Mouse (Mus musculus) neural tube, embryonic 12.5 days (tissue): ENCODE measurements around the gene Lin37. TPM values are rescaled to one million over a fixed set of nuclear protein-coding genes. Genes with fewer than 3 reads are reported as not detected.

Experiments
- ATAC-seq: fragments of 200-750 bp; cut with Nextera tagmentation; 2 replicates; pipeline ENCODE4 v1.8.0; 2017; ENCODE audit warnings: low read depth, mild to moderate bottlenecking, moderate TSS enrichment, moderate library complexity; ENCODE audit not compliant: low FRiP score
- H3K27ac ChIP-seq: fragments of 300-500 bp; sonication (generic); 2 replicates; pipeline ENCODE4 v1.5.1; 2016
- H3K27me3 ChIP-seq: fragments of 300-500 bp; sonication (generic); replicated peaks from 2 replicates; pipeline ENCODE4 v1.6.1; 2016; ENCODE audit warnings: mild to moderate bottlenecking
- H3K36me3 ChIP-seq: fragments of 300-500 bp; sonication (generic); 2 replicates; pipeline ENCODE4 v1.6.1; 2016; ENCODE audit warnings: mild to moderate bottlenecking
- H3K4me1 ChIP-seq: fragments of 300-500 bp; sonication (generic); 2 replicates; pipeline ENCODE4 v1.6.1; 2016
- H3K4me2 ChIP-seq: fragments of 300-500 bp; sonication (generic); replicated peaks from 2 replicates; pipeline ENCODE4 v1.6.1; 2016; ENCODE audit warnings: mild to moderate bottlenecking
- H3K4me3 ChIP-seq: fragments of 300-500 bp; sonication (generic); 2 replicates; pipeline ENCODE4 v1.5.1; 2016
- H3K9ac ChIP-seq: fragments of 300-500 bp; sonication (generic); 2 replicates; pipeline ENCODE4 v1.6.1; 2016; ENCODE audit warnings: mild to moderate bottlenecking
- H3K9me3 ChIP-seq: fragments of 300-500 bp; sonication (generic); 2 replicates; pipeline ENCODE4 v1.6.1; 2016; ENCODE audit warnings: mild to moderate bottlenecking
- WGBS: fragments of 180-500 bp; shearing (Covaris S2); methylation state at CpG from one replicate; pipeline ENCODE4 v1.1.7; 2016; 5-methylcytosine and 5-hydroxymethylcytosine counted together
- polyA plus RNA-seq: library from polyadenylated mRNA; unstranded; fragments of >200 nt; fragmentation: Nextera tagmentation; extraction: Ambion mirVana; gene quantifications from 2 replicates; pipeline ENCODE4 v1.2.1, GENCODE M21; 2016

Gene Lin37
- polyA plus RNA-seq, 1 experiment from 2014 or later = 52.8 TPM

DNA sequence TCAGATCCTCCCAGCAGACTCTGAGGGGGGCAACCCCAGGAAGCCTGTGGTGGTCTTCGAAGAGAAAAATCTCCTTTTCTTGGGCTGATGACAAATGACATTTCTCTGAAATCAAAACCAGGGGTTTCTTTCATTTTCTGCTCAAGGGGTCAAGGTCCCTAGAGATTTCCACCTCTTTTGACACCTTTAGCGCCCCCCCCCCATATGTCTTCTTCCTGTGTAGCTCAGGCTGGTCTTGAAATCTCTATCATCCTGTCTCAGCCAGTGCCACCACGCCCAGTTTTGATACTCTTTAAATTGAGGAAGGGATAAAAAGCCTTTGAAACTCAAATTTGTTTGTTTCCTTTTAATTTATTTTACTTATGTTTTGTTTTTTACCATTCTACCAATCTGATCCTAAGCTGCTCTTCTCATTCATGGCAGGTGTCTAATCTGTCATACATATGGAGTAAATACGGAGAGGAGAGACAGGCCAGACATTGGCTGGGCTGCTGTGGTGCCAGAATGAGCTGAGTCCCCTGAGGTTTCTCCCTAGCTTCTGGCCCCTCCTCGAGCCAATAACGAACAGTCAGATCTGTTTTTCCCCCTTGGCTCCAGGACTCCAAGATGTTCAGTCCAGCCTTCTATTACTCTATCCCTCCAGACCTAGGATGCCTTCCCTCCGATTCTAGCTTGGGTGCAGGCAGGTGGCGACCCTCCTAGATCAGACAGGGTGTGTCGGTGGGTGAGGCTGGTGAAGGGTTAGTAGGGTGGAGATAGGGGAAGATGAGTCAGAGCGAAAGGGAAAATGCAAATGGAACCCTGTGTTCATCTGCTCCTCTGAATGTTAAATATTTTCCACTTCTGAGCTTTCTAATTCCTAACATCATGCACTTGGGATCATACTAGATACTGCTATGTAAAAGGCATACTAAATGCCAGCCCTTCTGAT is 34.2 kb upstream of the Lin37 start:
- Histone ChIP-seq H3K36me3 (no peaks in the 10 kb centered on the region), H3K4me1 (peaks cover 6% of the 10 kb centered on the region), H3K9me3 (no peaks in the 10 kb centered on the region), H3K27me3 (no peaks in the 10 kb centered on the region), H3K27ac (no peak overlapping the region), H3K9ac (0 out of 2 replicates have a peak overlapping the region, but pooled peaks have one; percentile 33), H3K4me2 (no peak overlapping the region), H3K4me3 (no peak overlapping the region)
- no peak for ATAC-seq
- WGBS = 80% methylated on average over 10 of the region's 10 CpGs

DNA sequence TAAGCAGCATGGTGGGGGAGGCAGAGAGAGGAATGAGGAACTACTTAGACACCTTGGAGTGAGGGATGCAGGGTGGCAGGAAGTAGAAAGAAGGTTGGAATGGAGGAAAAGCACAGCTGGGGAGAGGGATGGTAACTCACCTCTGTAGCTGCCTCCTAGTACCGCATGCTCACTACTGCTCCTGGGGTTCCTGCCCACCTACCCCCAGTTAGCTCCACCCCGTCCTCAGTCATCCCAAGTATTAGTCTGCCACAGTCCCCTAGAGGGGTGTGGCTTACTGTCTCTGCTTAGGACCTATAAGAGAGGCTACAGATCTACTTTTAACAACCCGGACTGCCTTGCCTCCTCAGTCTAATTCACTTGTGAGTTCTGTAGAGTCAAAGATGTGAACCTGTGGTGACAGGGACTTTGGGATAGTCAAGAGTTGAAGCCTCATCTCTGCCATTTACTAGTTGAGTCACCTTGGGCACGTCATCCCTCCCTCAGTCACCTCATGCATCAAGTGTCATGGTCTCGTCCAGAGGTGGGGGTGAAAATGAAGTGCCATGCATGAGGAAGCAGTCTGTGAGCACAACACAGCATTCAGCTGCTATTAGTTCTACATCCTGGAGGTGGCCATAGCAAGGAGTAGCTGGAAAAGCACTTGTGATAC is 33.3 kb upstream of the Lin37 start:
- no peak overlapping the region for H3K4me3 ChIP-seq
- no peak overlapping the region for H3K9ac ChIP-seq
- 53% methylated on average over 5 of the region's 5 CpGs for WGBS
- H3K27me3 ChIP-seq = no peaks in the 10 kb centered on the region
- H3K36me3 ChIP-seq = no peaks in the 10 kb centered on the region
- no peak overlapping the region for H3K27ac ChIP-seq
- peaks cover 6% of the 10 kb centered on the region for H3K4me1 ChIP-seq
- no peak overlapping the region for H3K4me2 ChIP-seq
- ATAC-seq = no peak
- H3K9me3 ChIP-seq = no peaks in the 10 kb centered on the region

DNA sequence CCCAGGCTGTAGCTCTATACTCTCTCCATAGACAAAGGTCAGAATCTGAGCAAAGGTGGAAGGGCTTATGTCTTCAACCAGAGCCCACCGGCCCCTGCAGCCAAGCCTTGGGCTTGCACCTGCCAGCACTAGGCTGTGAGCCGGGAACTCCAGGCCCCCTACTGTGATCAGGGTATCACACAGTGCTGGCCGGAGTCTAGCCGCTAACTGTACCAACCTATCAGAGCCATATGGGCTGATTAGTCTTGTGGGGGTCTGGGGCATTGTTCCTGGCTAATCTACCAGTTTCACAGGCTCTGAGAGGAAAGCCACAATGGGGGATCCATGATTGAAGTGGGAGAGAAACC is 31.9 kb upstream of the Lin37 start:
- Histone ChIP-seq H3K27ac (no peak overlapping the region), H3K9ac (0 out of 2 replicates have a peak overlapping the region, but pooled peaks have one; percentile 36), H3K4me2 (no peak overlapping the region), H3K9me3 (no peaks in the 10 kb centered on the region), H3K27me3 (no peaks in the 10 kb centered on the region), H3K4me3 (no peak overlapping the region), H3K36me3 (peaks cover 2% of the 10 kb centered on the region; the same call in 1 of the 2 replicates), H3K4me1 (peaks cover 17% of the 10 kb centered on the region)
- WGBS = 42% methylated on average over 4 of the region's 4 CpGs
- no peak for ATAC-seq

DNA sequence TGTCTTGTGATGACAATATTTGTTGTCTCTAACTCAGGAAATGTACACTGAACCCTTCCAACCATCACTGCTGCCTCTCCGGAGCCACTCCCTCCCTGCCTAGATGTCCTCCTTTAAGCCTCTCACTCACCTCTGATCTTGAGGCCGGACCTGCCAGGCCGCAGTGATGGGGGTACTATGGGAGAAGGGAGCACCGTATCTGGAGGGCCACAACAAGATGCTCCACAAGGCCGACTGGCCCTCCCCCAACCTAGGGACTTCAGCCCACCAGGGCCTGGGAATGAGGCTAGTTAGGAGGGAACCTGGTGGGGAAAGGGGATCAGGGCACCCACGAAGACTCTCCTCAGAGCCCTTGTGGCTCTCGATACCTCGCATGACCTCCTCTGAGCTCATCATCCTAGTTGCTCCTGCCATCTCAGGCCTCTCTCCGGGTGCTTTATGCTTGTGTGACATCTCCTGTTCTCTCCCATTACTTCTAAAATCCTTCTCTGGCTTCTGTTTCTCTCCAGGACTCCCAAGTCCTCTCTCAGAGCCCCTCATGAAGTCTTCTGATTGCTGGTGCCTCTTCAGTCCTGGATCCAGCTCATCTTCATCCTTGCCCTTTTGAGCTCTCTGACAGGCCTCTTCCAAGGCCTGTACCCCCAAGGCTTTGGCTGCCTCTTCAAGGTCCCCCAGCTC is 31.4 kb upstream of the Lin37 start:
- Histone ChIP-seq H3K4me1 (peaks cover 19% of the 10 kb centered on the region), H3K4me2 (no peak overlapping the region), H3K27me3 (no peaks in the 10 kb centered on the region), H3K4me3 (no peak overlapping the region), H3K36me3 (peaks cover 7% of the 10 kb centered on the region), H3K9me3 (no peaks in the 10 kb centered on the region), H3K27ac (no peak overlapping the region), H3K9ac (0 out of 2 replicates have a peak overlapping the region, but pooled peaks have one; percentile 36)
- 85% methylated on average over 9 of the region's 9 CpGs for WGBS
- ATAC-seq = no peak

DNA sequence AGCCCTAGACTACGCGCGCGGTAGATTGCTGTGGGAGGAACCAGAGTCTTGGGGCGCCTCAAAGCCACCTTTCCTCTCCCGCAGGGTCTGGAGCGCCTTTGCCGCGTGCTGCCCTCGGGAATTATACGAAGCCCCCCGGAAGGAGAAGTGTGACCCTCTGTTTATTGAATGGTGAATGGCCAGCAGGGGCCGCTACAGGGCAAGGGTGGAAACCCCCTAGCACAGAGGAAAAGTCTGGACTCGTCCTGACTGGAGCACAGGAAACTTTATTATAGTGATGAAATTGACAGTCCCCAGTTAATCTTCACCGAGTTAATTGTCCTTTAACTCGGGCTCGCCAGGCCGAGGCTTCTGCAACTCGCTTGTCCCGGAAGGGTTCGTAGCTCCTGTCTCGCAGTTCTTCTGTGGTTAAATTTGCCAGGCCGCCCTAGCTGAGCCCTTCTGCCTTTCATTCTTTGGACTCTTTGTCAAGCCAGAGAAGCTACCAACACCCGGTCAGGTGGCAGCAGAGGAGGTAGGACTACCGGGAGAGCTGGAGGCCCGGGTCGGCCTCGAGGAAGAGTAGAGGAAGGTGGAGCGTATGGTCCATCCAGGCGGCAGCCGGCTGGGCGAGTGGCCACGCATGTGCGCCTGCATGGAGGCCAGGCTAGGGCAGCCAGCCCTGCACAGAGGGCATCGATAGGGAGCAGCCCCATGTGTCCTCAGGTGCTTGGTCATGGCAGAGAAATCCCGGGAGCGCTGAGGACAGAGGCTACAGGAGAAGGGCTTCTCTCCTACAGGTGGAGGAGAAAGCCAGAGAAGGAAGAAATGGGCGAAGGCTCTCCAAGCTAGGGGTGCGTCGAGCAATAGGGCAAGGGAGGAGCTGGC is 30.0 kb upstream of the Lin37 start:
- Histone ChIP-seq H3K9me3 (no peaks in the 10 kb centered on the region), H3K4me3 (peak overlapping the region; percentile 95), H3K27me3 (no peaks in the 10 kb centered on the region), H3K36me3 (peaks cover 21% of the 10 kb centered on the region), H3K9ac (peak overlapping the region; percentile 55), H3K27ac (peak overlapping the region; percentile 62; the same call in 1 of the 2 replicates), H3K4me1 (peaks cover 19% of the 10 kb centered on the region), H3K4me2 (peak overlapping the region; percentile 75)
- 26% methylated on average over 40 of the region's 40 CpGs for WGBS
- ATAC-seq = peak; percentile 79

DNA sequence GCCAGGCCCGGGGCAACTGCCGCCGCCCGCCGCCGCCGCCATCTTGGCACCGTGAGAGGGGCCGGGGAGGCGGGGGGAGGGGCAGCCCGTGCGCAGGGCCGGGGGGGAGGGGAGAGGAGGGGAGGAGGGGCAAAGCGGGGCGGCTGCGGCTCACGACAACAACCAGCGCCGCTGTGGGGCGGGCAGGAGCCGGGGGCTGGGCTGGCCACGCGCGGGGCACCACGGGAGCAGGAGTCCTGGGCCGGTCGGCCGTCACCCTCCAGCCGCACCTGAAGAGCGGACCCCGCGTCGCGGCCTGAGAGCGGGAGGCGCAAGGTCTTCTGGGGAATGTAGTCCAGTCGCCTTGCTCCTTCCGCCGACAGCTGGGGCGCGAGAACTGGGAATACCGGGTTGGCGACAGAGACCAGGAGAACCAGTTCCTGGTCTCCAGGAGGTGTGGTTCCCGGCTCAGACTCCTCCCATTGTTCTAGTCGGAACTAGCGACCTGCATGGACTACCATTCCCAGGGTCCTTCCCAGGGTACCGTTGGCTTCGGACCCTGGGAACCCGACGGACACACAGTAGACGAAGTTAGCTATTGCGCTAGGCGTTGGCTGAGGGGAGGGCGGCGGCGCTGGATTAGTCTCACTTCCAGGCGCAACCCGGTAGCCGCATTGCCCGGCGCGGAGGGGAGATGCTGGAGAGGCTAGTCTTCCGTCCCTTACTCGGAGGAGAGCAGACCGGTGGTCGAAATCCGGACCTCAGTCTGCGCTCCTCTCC is 29.2 kb upstream of the Lin37 start, which contains the start of gene Kmt2b:
Kmt2b (minus strand) TSS at position 51 of the 759 bp plus-strand sequence.
- H3K4me2 ChIP-seq = peak within 1 kb of the TSS; percentile 75
- H3K36me3 ChIP-seq = peaks cover 30% of the 10 kb centered on the region
- H3K27ac ChIP-seq = peak within 1 kb of the TSS; percentile 82
- peaks cover 19% of the 10 kb centered on the region for H3K4me1 ChIP-seq
- peak; percentile 96 for ATAC-seq
- WGBS = under 1% methylated on average over 61 of the region's 68 CpGs
- H3K9ac ChIP-seq = peak within 1 kb of the TSS; percentile 99
- H3K4me3 ChIP-seq = peak within 1 kb of the TSS; percentile 95
- H3K9me3 ChIP-seq = no peaks in the 10 kb centered on the region
- H3K27me3 ChIP-seq = no peaks in the 10 kb centered on the region

DNA sequence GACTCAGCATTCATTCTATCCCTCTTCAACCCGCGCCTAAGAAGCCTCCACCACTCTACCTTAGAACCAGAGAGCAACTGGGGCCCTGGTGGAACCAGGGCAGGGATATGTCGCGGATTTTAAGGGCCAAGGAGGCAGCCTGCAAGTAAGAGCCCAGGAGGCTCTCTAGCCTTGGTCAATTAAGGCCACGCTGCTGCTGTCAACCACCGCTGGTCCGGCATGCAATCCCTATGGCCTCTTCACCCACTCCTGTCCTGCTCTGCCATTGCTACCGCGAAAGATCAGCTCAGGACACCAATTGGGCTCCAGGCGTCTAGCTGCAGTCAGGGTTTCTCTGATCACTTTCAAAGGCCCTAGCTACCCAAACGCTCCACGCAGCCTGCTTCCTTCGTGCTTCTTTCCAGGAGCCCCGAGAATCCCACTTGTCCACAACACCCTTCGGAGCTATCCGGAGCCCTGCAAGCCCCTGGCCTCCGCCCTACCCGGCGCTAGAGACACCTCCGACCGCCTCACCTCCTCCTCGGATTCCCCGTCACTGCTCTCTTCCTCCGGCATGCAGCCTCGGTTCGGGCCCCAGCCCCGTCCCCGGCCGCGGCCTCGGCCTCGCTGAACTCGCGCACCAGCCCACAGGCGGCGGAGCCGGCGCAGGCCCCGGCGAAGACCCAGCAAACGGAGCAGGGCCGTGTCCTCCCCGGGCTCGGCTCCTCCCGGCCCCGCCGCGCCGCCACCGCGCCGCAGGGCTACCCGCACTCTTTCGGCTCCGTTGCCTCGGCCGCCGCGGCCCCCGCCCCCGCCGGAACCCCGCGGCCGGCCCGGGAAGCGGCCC is 28.4 kb upstream of the Lin37 start:
- Histone ChIP-seq H3K4me2 (peak overlapping the region; percentile 75), H3K4me3 (peak overlapping the region; percentile 95), H3K36me3 (peaks cover 38% of the 10 kb centered on the region), H3K27ac (peak overlapping the region; percentile 82), H3K9me3 (no peaks in the 10 kb centered on the region), H3K27me3 (no peaks in the 10 kb centered on the region), H3K9ac (peak overlapping the region; percentile 99), H3K4me1 (peaks cover 19% of the 10 kb centered on the region)
- WGBS = under 1% methylated on average over 67 of the region's 67 CpGs
- peak; percentile 31 for ATAC-seq

DNA sequence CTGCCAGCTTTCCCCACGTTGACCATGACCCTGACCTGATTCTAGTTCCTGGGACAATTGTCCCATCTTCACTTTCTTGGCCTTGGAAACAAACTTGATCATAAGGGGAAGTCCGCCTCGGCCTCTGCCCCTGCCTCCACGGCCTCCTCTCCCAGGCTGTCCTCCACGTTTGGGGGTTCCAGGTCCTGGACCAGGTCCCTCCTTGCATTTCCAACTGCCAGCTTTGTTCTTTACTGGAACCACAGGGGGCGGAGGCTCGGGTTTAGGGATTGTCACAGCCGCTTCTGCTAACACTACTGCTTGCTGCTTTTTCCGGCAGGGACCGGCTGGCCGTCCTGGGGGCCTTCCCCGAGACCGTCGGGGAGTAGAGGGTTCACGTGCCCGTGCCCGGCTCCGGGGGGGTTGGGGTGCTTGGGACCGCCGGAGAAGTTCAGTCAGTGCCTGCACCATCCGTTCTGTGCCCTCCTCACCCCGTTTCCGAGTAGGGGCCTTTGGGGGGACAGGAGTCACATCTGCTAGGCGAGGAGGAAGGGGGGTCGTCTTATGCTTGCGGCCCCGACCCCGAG is 26.9 kb upstream of the Lin37 start:
- Histone ChIP-seq H3K27ac (no peak overlapping the region), H3K4me3 (no peak overlapping the region), H3K27me3 (no peaks in the 10 kb centered on the region), H3K36me3 (peaks cover 53% of the 10 kb centered on the region), H3K9me3 (no peaks in the 10 kb centered on the region), H3K4me1 (peaks cover 19% of the 10 kb centered on the region), H3K4me2 (peak overlapping the region; percentile 75), H3K9ac (no peak overlapping the region)
- no peak for ATAC-seq
- WGBS = 90% methylated on average over 28 of the region's 28 CpGs

DNA sequence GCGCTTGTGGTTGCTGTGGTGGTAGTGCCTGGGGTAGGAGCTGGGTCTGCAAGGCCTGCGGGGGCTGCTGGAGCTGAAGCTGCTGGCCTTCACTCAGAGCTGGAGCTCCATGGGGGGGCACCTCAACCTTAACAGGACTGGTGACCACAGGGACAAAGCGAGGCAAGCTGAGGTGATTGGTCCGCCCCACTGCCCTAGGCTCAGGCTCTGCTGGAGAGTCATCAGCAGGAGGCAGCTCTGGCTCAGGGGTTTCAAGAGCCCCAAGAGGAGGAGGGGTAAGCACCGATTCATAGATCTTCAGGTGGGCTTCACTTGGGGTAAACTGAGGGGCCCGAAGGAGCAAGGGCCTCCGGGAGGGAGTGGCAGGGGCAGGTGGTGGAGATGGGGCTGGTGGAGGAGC is 25.5 kb upstream of the Lin37 start:
- H3K9ac ChIP-seq = no peak overlapping the region
- H3K4me1 ChIP-seq = peaks cover 19% of the 10 kb centered on the region
- H3K27me3 ChIP-seq = no peaks in the 10 kb centered on the region
- H3K36me3 ChIP-seq = peaks cover 65% of the 10 kb centered on the region
- no peaks in the 10 kb centered on the region for H3K9me3 ChIP-seq
- 98% methylated on average over 7 of the region's 7 CpGs for WGBS
- no peak overlapping the region for H3K27ac ChIP-seq
- no peak for ATAC-seq
- H3K4me3 ChIP-seq = no peak overlapping the region
- H3K4me2 ChIP-seq = no peak overlapping the region

DNA sequence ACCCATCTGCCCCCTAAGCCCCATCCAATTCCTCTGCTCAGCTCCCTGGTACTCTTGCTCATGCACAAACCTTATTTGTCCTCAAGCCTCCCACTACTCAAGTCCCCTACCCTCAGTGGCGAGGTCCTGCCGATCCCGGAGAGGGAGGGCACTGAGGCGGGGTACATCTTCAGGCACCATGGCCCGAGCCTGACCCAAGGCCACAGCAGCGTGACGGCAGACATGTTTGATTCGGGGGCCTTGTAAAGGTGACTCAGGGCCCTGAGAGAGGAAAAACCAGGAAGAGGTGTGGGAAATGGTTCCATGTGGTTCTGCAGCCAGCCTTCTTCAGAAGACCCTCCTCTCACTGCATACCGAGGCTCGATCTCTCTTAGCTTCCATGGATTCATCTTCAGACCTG is 24.7 kb upstream of the Lin37 start:
- Histone ChIP-seq H3K4me1 (peaks cover 13% of the 10 kb centered on the region), H3K27ac (no peak overlapping the region), H3K9ac (no peak overlapping the region), H3K4me2 (no peak overlapping the region), H3K4me3 (no peak overlapping the region), H3K9me3 (no peaks in the 10 kb centered on the region), H3K36me3 (peaks cover 73% of the 10 kb centered on the region), H3K27me3 (no peaks in the 10 kb centered on the region)
- WGBS = 96% methylated on average over 10 of the region's 10 CpGs
- no peak for ATAC-seq
